29 mouse cellular contexts compared by ENCODE assay signal in the genomic region with DNA sequence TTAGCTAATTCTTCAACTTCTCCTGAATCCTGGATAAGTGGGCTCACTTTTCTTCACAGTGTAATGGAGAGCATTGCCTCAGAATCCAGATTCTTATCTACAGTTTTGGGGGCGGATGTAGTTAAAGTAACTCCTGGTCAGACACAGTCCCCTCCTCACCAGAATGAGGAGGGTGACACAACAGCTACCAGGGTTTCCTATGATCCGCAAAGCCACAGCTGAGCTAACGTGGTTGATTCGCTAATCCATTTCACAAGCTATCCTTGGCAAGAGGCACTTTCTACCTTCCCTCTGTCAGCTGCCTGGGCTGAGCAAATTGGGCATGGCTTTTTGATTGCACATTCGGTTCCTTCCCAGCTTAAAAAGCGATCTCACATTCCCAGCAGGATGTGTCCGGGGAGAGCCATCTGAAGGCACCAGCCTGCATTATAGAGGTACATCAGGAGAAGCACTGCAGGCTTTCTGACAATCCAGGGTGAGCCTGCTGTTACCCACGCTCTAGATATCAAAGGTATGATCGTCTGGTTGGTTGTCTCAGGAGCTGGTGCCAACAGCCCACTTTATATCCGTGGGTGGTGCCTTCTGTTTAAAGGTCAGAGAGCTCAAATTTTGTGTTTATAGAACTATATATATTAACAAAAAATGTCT. TPM values are rescaled to one million over a fixed set of nuclear protein-coding genes. Genes with fewer than 3 reads are reported as not detected.
DNase-seq lines count a peak whose midpoint lies in the region; ATAC-seq and TF ChIP-seq lines count a peak whose summit lies in the region.
"Had no signal": no experiment of that assay in that cellular context is flagged by ENCODE, and none has a peak within 500 bp of the region (broad histone marks: within the 10 kb centered on the region; RNA-seq: fewer than 3 reads in every experiment).

No protein-coding gene starts in this region.

- H3K9ac ChIP-seq in midbrain, postnatal 0 days (replicated peaks; ENCODE audit: low read length, poor library complexity, severe bottlenecking): no peak overlapping the region
- no peak overlapping the region for H3K9ac ChIP-seq in midbrain, embryonic 13.5 days (replicated peaks)
- H3K9ac ChIP-seq: embryonic facial prominence, embryonic 15.5 days; forebrain, embryonic 15.5 days; liver, embryonic 13.5 days; midbrain, embryonic 15.5 days; neural tube, embryonic 13.5 days; stomach, embryonic 15.5 days had no signal

- WGBS in midbrain, postnatal 0 days: 68% methylated on average over 10 of the region's 10 CpGs
- 81% methylated on average over 10 of the region's 10 CpGs for WGBS in midbrain, embryonic 13.5 days

- ATAC-seq in midbrain, postnatal 0 days (ENCODE audit: low FRiP score): no peak
- ATAC-seq in midbrain, embryonic 13.5 days: no peak
- ATAC-seq: forebrain, embryonic 15.5 days; midbrain, embryonic 15.5 days had no signal

- H3K4me2 ChIP-seq in midbrain, postnatal 0 days (ENCODE audit: low read depth, low read length, poor library complexity, severe bottlenecking): no peak overlapping the region
- H3K4me2 ChIP-seq in midbrain, embryonic 13.5 days (replicated peaks): no peak overlapping the region
- H3K4me2 ChIP-seq: embryonic facial prominence, embryonic 15.5 days; forebrain, embryonic 15.5 days; heart, embryonic 11.5 days; liver, embryonic 13.5 days; midbrain, embryonic 15.5 days; neural tube, embryonic 13.5 days; stomach, embryonic 15.5 days had no signal

- H3K36me3 ChIP-seq in midbrain, postnatal 0 days (ENCODE audit: insufficient read depth, low read length): no peaks in the 10 kb centered on the region
- H3K36me3 ChIP-seq in midbrain, embryonic 13.5 days: no peaks in the 10 kb centered on the region
- H3K36me3 ChIP-seq: embryonic facial prominence, embryonic 15.5 days; forebrain, embryonic 15.5 days; hindbrain, embryonic 10.5 days; liver, embryonic 13.5 days; midbrain, embryonic 15.5 days; neural tube, embryonic 13.5 days; stomach, embryonic 15.5 days had no signal

- no peak for TF ChIP-seq CTCF in midbrain, postnatal 0 days (IDR thresholded peaks at IDR 0.05)

- no peaks in the 10 kb centered on the region for H3K9me3 ChIP-seq in midbrain, postnatal 0 days (ENCODE audit: low read length)
- no peaks in the 10 kb centered on the region for H3K9me3 ChIP-seq in midbrain, embryonic 13.5 days
- H3K9me3 ChIP-seq: embryonic facial prominence, embryonic 15.5 days; forebrain, embryonic 15.5 days; hindbrain, embryonic 10.5 days; liver, embryonic 13.5 days; midbrain, embryonic 15.5 days; neural tube, embryonic 13.5 days; stomach, embryonic 15.5 days had no signal

- no peak overlapping the region for H3K27ac ChIP-seq in midbrain, postnatal 0 days (ENCODE audit: low read depth, low read length)
- no peak overlapping the region for H3K27ac ChIP-seq in midbrain, embryonic 13.5 days
- H3K27ac ChIP-seq: embryonic facial prominence, embryonic 15.5 days; forebrain, embryonic 15.5 days; hindbrain, embryonic 10.5 days; liver, embryonic 13.5 days; midbrain, embryonic 15.5 days; neural tube, embryonic 13.5 days; stomach, embryonic 15.5 days had no signal

- no peaks in the 10 kb centered on the region for H3K27me3 ChIP-seq in midbrain, postnatal 0 days (ENCODE audit: insufficient read depth, low read length)
- H3K27me3 ChIP-seq in midbrain, embryonic 13.5 days: no peaks in the 10 kb centered on the region
- H3K27me3 ChIP-seq: embryonic facial prominence, embryonic 15.5 days; forebrain, embryonic 15.5 days; midbrain, embryonic 15.5 days; neural tube, embryonic 13.5 days; stomach, embryonic 15.5 days had no signal

- no peaks in the 10 kb centered on the region for H3K4me1 ChIP-seq in midbrain, postnatal 0 days (ENCODE audit: insufficient read depth, low read length)
- no peaks in the 10 kb centered on the region for H3K4me1 ChIP-seq in midbrain, embryonic 13.5 days (replicated peaks)
- H3K4me1 ChIP-seq: embryonic facial prominence, embryonic 15.5 days; forebrain, embryonic 15.5 days; hindbrain, embryonic 10.5 days; midbrain, embryonic 15.5 days; neural tube, embryonic 13.5 days; stomach, embryonic 15.5 days had no signal

- peak; percentile 19 to 26 for DNase-seq in cerebellum, postnatal 10 days
- no peak for DNase-seq in cerebellum, postnatal 4 days (ENCODE audit: low spot score in 2 of 2)
- DNase-seq in midbrain, postnatal 0 days (ENCODE audit: low spot score): peak; percentile 33
- peak; percentile 53 for DNase-seq in layer of hippocampus, adult 9-11 months
- no peak for DNase-seq in urinary bladder, postnatal 10 days (ENCODE audit: low spot score)
- DNase-seq in adrenal gland, adult 18-20 months (ENCODE audit: low spot score in 2 of 2): no peak
- DNase-seq in lung, postnatal 10 days: no peak
- DNase-seq: adrenal gland, postnatal 25 days; cerebellum, adult 11 months; cerebellum, postnatal 25 days; gastrocnemius, postnatal 10 days; heart, adult 11 months; heart, postnatal 10 days; kidney, adult 18-20 months; liver, embryonic 13.5 days; lung, adult 2 months; thymus, postnatal 36 days had no signal

- H3K4me3 ChIP-seq in midbrain, postnatal 0 days (ENCODE audit: low read depth, low read length): no peak overlapping the region
- no peak overlapping the region for H3K4me3 ChIP-seq in midbrain, embryonic 13.5 days (replicated peaks)
- H3K4me3 ChIP-seq: embryonic facial prominence, embryonic 15.5 days; forebrain, embryonic 15.5 days; hindbrain, embryonic 10.5 days; liver, embryonic 13.5 days; midbrain, embryonic 15.5 days; myocyte; neural tube, embryonic 13.5 days; stomach, embryonic 15.5 days had no signal

RNA-seq across cellular contexts. Expression of gene Gm9817, which starts 21.2 kb away (rescaled TPM):
- not detected in 2 replicates for total RNA-seq in midbrain, postnatal 0 days (2014; rRNA removed)
- 0.17 TPM in 1 of 2 replicates, not detected in the other for polyA plus RNA-seq in midbrain, postnatal 0 days (2015; fragmentation: Nextera tagmentation; extraction: Ambion mirVana)
- not detected in 2 replicates for polyA plus RNA-seq in midbrain, embryonic 13.5 days (2015; fragmentation: Nextera tagmentation; extraction: Ambion mirVana)
- total RNA-seq in adrenal gland, adult 18-20 months (2021): under 1 TPM in 1 of 2 experiments, not detected in 1; 0.19 TPM
- total RNA-seq: left cerebral cortex, postnatal 25 days; megakaryocyte-erythroid progenitor cell, adult 5-6 weeks had no signal
- polyA plus RNA-seq: forebrain, embryonic 15.5 days; heart, embryonic 11.5 days; hindbrain, embryonic 10.5 days; kidney, embryonic 16.5 days; liver, embryonic 13.5 days; neural tube, embryonic 13.5 days had no signal

Comparison
In these comparisons a context has a peak if more than half of its experiments do, and no peak if none do; other contexts are left out.
1. DNase-seq: peak in cerebellum, postnatal 10 days (2 of 2), midbrain, postnatal 0 days (single experiment) and layer of hippocampus, adult 9-11 months (single experiment); none in cerebellum, postnatal 4 days (0 of 2), urinary bladder, postnatal 10 days (single experiment), adrenal gland, adult 18-20 months (0 of 2) and lung, postnatal 10 days (single experiment).